Mouse (Mus musculus): ENCODE results near the gene Tgfbr3. TPM values are rescaled to one million over a fixed set of nuclear protein-coding genes. Genes with fewer than 3 reads are reported as not detected.
A peak's percentile ranks its signal among the peaks of the same experiment; 100 is the strongest.

The Tgfbr3 gene
- polyA plus RNA-seq, 1 experiment from 2014 or later, result 2.2 TPM

GRCm38 (mm10) chr5:107176796-107177195, 112.6 kb downstream of the Tgfbr3 start:
- Histone ChIP-seq H3K36me3 (ENCODE audit: control insufficient read depth, insufficient read depth) (no peaks in the 10 kb centered on the region), H3K4me1 (replicated peaks; ENCODE audit: control insufficient read depth, insufficient read depth, low read length) (no peaks in the 10 kb centered on the region; the same call in 1 of the 2 replicates), H3K9ac (replicated peaks; ENCODE audit: low read depth, low read length) (no peak overlapping the region), H3K4me2 (ENCODE audit: low read length) (no peak overlapping the region), H3K4me3 (replicated peaks; ENCODE audit: low read length) (no peak overlapping the region), H3K27ac (ENCODE audit: low read length) (no peak overlapping the region), H3K27me3 (replicated peaks; ENCODE audit: control insufficient read depth, insufficient read depth, low read length) (peaks cover 5% of the 10 kb centered on the region; the same call in 1 of the 2 replicates), H3K9me3 (ENCODE audit: control insufficient read depth, low read length) (no peaks in the 10 kb centered on the region)
- WGBS, result 31% methylated on average over 4 of the region's 4 CpGs
- ATAC-seq, result no peak

- H3K36me3 ChIP-seq (ENCODE audit: control insufficient read depth, insufficient read depth), result no peaks in the 10 kb centered on the region
- no peak for ATAC-seq
- no peak overlapping the region for H3K4me3 ChIP-seq (replicated peaks; ENCODE audit: low read length)
- no peak overlapping the region for H3K4me2 ChIP-seq (ENCODE audit: low read length)
- H3K27ac ChIP-seq (ENCODE audit: low read length), result no peak overlapping the region
- no peak overlapping the region for H3K9ac ChIP-seq (replicated peaks; ENCODE audit: low read depth, low read length)
- WGBS, result 88% methylated on average over 4 of the region's 4 CpGs
- H3K9me3 ChIP-seq (ENCODE audit: control insufficient read depth, low read length), result no peaks in the 10 kb centered on the region
- no peaks in the 10 kb centered on the region; the same call in 1 of the 2 replicates for H3K4me1 ChIP-seq (replicated peaks; ENCODE audit: control insufficient read depth, insufficient read depth, low read length)
- H3K27me3 ChIP-seq (replicated peaks; ENCODE audit: control insufficient read depth, insufficient read depth, low read length), result peaks cover 8% of the 10 kb centered on the region; the same call in 1 of the 2 replicates
Observed at GRCm38 (mm10) chr5:107176196-107176595, 113.2 kb downstream of the Tgfbr3 start.

DNA sequence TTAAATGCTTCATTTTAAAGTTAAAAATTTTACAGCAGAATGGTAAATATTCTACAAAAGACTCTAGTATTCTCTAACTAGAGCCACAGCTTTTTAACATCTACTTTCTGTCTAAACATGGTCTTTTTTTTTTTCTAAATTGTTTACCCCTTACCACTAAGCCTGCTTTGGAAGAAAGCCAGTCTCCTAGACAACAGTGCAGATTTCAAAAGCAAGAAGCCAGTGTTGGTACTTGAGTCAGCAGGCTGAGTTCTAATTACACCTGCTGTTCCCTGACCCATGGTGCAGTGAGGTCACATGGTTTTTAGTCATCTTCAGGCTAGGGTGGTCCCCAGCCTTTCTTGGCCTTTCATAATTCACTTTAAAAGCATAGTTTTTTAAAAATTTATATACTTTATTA, 115.2 kb downstream of the Tgfbr3 start:
- H3K4me3 ChIP-seq (replicated peaks; ENCODE audit: low read length), result no peak overlapping the region
- H3K9me3 ChIP-seq (ENCODE audit: control insufficient read depth, low read length), result no peaks in the 10 kb centered on the region
- H3K36me3 ChIP-seq (ENCODE audit: control insufficient read depth, insufficient read depth), result no peaks in the 10 kb centered on the region
- no peaks in the 10 kb centered on the region; the same call in 1 of the 2 replicates for H3K4me1 ChIP-seq (replicated peaks; ENCODE audit: control insufficient read depth, insufficient read depth, low read length)
- no peak overlapping the region for H3K27ac ChIP-seq (ENCODE audit: low read length)
- ATAC-seq, result no peak
- H3K9ac ChIP-seq (replicated peaks; ENCODE audit: low read depth, low read length), result no peak overlapping the region
- peaks cover 10% of the 10 kb centered on the region; the same call in 1 of the 2 replicates for H3K27me3 ChIP-seq (replicated peaks; ENCODE audit: control insufficient read depth, insufficient read depth, low read length)
- H3K4me2 ChIP-seq (ENCODE audit: low read length), result no peak overlapping the region

DNA sequence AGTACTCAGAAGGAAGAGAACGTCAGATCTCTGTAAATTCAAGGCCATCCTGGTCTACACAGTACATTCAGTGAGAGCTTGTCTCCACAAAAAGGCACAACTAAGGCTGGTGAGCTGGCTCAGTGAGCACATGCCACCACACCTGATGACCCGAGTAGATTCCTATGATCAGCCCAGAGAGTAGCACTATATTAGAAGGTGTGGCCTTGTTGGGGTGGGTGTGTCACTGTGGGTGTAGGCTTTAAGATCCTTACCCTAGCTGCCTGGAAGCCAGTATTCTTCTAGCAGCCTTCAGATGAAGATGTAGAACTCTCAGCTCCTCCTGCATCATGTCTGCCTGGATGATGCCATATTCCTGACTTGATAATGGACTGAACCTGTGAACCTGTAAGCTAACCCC, 115.9 kb downstream of the Tgfbr3 start:
- Histone ChIP-seq H3K36me3 (ENCODE audit: control insufficient read depth, insufficient read depth) (no peaks in the 10 kb centered on the region), H3K9me3 (ENCODE audit: control insufficient read depth, low read length) (no peaks in the 10 kb centered on the region), H3K4me2 (ENCODE audit: low read length) (no peak overlapping the region), H3K27me3 (replicated peaks; ENCODE audit: control insufficient read depth, insufficient read depth, low read length) (peaks cover 10% of the 10 kb centered on the region; the same call in 1 of the 2 replicates), H3K9ac (replicated peaks; ENCODE audit: low read depth, low read length) (no peak overlapping the region), H3K4me1 (replicated peaks; ENCODE audit: control insufficient read depth, insufficient read depth, low read length) (no peaks in the 10 kb centered on the region; the same call in 1 of the 2 replicates), H3K4me3 (replicated peaks; ENCODE audit: low read length) (no peak overlapping the region), H3K27ac (ENCODE audit: low read length) (no peak overlapping the region)
- ATAC-seq, result no peak
- 79% methylated on average over 2 of the region's 2 CpGs for WGBS

DNA sequence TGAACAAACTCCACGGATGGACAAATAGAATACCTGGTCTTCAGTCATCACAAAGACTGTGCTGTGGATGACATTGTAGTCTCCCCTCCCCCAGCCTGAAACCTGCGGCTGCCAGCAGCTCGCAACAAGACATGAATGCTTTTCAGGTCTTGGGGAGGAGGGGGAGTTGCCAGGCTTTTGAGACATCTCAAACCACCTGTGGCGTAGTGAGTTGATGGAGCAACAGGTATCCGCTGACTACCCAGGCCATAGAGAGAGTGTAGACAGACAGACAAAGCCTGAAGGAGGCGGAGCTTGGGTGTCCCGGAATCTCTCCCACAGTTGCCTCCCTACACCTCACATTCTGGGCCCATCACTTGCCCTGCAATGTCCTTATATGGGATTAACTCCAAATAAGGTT, 117.6 kb downstream of the Tgfbr3 start:
- Histone ChIP-seq H3K9ac (replicated peaks; ENCODE audit: low read depth, low read length) (no peak overlapping the region), H3K27ac (ENCODE audit: low read length) (no peak overlapping the region), H3K27me3 (replicated peaks; ENCODE audit: control insufficient read depth, insufficient read depth, low read length) (peaks cover 7% of the 10 kb centered on the region; the same call in 1 of the 2 replicates), H3K9me3 (ENCODE audit: control insufficient read depth, low read length) (no peaks in the 10 kb centered on the region), H3K36me3 (ENCODE audit: control insufficient read depth, insufficient read depth) (no peaks in the 10 kb centered on the region), H3K4me1 (replicated peaks; ENCODE audit: control insufficient read depth, insufficient read depth, low read length) (peaks cover 10% of the 10 kb centered on the region), H3K4me2 (ENCODE audit: low read length) (no peak overlapping the region), H3K4me3 (replicated peaks; ENCODE audit: low read length) (no peak overlapping the region)
- WGBS, result 68% methylated on average over 7 of the region's 7 CpGs
- no peak for ATAC-seq

GRCm38 (mm10) chr5:107169796-107170195, 119.6 kb downstream of the Tgfbr3 start:
- H3K36me3 ChIP-seq (ENCODE audit: control insufficient read depth, insufficient read depth), result no peaks in the 10 kb centered on the region
- H3K4me3 ChIP-seq (replicated peaks; ENCODE audit: low read length), result no peak overlapping the region
- H3K9ac ChIP-seq (replicated peaks; ENCODE audit: low read depth, low read length), result no peak overlapping the region
- H3K27me3 ChIP-seq (replicated peaks; ENCODE audit: control insufficient read depth, insufficient read depth, low read length), result peaks cover 9% of the 10 kb centered on the region
- H3K4me2 ChIP-seq (ENCODE audit: low read length), result no peak overlapping the region
- H3K27ac ChIP-seq (ENCODE audit: low read length), result no peak overlapping the region
- no peaks in the 10 kb centered on the region for H3K9me3 ChIP-seq (ENCODE audit: control insufficient read depth, low read length)
- H3K4me1 ChIP-seq (replicated peaks; ENCODE audit: control insufficient read depth, insufficient read depth, low read length), result peaks cover 10% of the 10 kb centered on the region
- ATAC-seq, result no peak
- 79% methylated on average over 5 of the region's 5 CpGs for WGBS

GRCm38 (mm10) chr5:107167872-107168300, 121.5 kb downstream of the Tgfbr3 start:
- Histone ChIP-seq H3K4me3 (replicated peaks; ENCODE audit: low read length) (0 out of 2 replicates have a peak overlapping the region, but pooled peaks have one; percentile 1), H3K36me3 (ENCODE audit: control insufficient read depth, insufficient read depth) (no peaks in the 10 kb centered on the region), H3K27me3 (replicated peaks; ENCODE audit: control insufficient read depth, insufficient read depth, low read length) (peaks cover 14% of the 10 kb centered on the region), H3K4me2 (ENCODE audit: low read length) (peak overlapping the region; percentile 38), H3K27ac (ENCODE audit: low read length) (no peak overlapping the region), H3K9me3 (ENCODE audit: control insufficient read depth, low read length) (no peaks in the 10 kb centered on the region), H3K4me1 (replicated peaks; ENCODE audit: control insufficient read depth, insufficient read depth, low read length) (peaks cover 10% of the 10 kb centered on the region), H3K9ac (replicated peaks; ENCODE audit: low read depth, low read length) (no peak overlapping the region)
- 5% methylated on average over 8 of the region's 8 CpGs for WGBS
- peak; percentile 87 for ATAC-seq

- H3K4me3 ChIP-seq (replicated peaks; ENCODE audit: low read length), result 0 out of 2 replicates have a peak overlapping the region, but pooled peaks have one; percentile 1
- WGBS, result 30% methylated on average over 12 of the region's 12 CpGs
- no peaks in the 10 kb centered on the region for H3K9me3 ChIP-seq (ENCODE audit: control insufficient read depth, low read length)
- 0 out of 2 replicates have a peak, but pooled peaks have one; percentile 18 for ATAC-seq
- H3K9ac ChIP-seq (replicated peaks; ENCODE audit: low read depth, low read length), result no peak overlapping the region
- H3K27ac ChIP-seq (ENCODE audit: low read length), result peak overlapping the region; percentile 16; the same call in 1 of the 2 replicates
- peak overlapping the region; percentile 38 for H3K4me2 ChIP-seq (ENCODE audit: low read length)
- H3K27me3 ChIP-seq (replicated peaks; ENCODE audit: control insufficient read depth, insufficient read depth, low read length), result peaks cover 14% of the 10 kb centered on the region
- H3K36me3 ChIP-seq (ENCODE audit: control insufficient read depth, insufficient read depth), result no peaks in the 10 kb centered on the region
- H3K4me1 ChIP-seq (replicated peaks; ENCODE audit: control insufficient read depth, insufficient read depth, low read length), result peaks cover 10% of the 10 kb centered on the region
Observed at GRCm38 (mm10) chr5:107167373-107167772, 122.1 kb downstream of the Tgfbr3 start.

- Histone ChIP-seq H3K36me3 (ENCODE audit: control insufficient read depth, insufficient read depth) (no peaks in the 10 kb centered on the region), H3K27me3 (replicated peaks; ENCODE audit: control insufficient read depth, insufficient read depth, low read length) (peaks cover 12% of the 10 kb centered on the region), H3K27ac (ENCODE audit: low read length) (no peak overlapping the region), H3K9ac (replicated peaks; ENCODE audit: low read depth, low read length) (no peak overlapping the region), H3K4me3 (replicated peaks; ENCODE audit: low read length) (no peak overlapping the region), H3K4me2 (ENCODE audit: low read length) (no peak overlapping the region), H3K9me3 (ENCODE audit: control insufficient read depth, low read length) (no peaks in the 10 kb centered on the region), H3K4me1 (replicated peaks; ENCODE audit: control insufficient read depth, insufficient read depth, low read length) (peaks cover 10% of the 10 kb centered on the region)
- 67% methylated on average over 11 of the region's 11 CpGs for WGBS
- ATAC-seq, result no peak
Observed at GRCm38 (mm10) chr5:107166659-107167370, 122.6 kb downstream of the Tgfbr3 start.

Data from forebrain, embryonic 16.5 days (tissue).